19 mouse cellular contexts compared by ENCODE assay signal in genomic region chr7:131917384-131917783, GRCm38 (mm10). TPM values are rescaled to one million over a fixed set of nuclear protein-coding genes. Genes with fewer than 3 reads are reported as not detected.
DNase-seq lines count a peak whose midpoint lies in the region; ATAC-seq and TF ChIP-seq lines count a peak whose summit lies in the region.
"Had no signal": no experiment of that assay in that cellular context is flagged by ENCODE, and none has a peak within 500 bp of the region (broad histone marks: within the 10 kb centered on the region; RNA-seq: fewer than 3 reads in every experiment).

No protein-coding gene starts in this region.

- no peak for TF ChIP-seq POLR2A in limb, embryonic 14.5 days (IDR thresholded peaks at IDR 0.05; ENCODE audit: borderline replicate concordance, extremely low read depth, insufficient read depth, insufficient read length)

- no peak for ATAC-seq in lung, embryonic 14.5 days (ENCODE audit: insufficient read depth)
- no peak for ATAC-seq in lung, postnatal 0 days
- ATAC-seq in limb, embryonic 14.5 days (ENCODE audit: low FRiP score, low read depth) = no peak
- ATAC-seq in erythroid progenitor cell, adult 5-6 weeks (replicated peaks; ENCODE audit: low FRiP score, poor library complexity, severe bottlenecking) = no peak
- ATAC-seq: intestine, embryonic 15.5 days had no signal

- no peak overlapping the region for H3K27ac ChIP-seq in lung, embryonic 14.5 days (ENCODE audit: low read depth)
- H3K27ac ChIP-seq in lung, postnatal 0 days (ENCODE audit: low read length) = no peak overlapping the region
- no peak overlapping the region for H3K27ac ChIP-seq in limb, embryonic 14.5 days (replicated peaks; ENCODE audit: low read depth, low read length)
- H3K27ac ChIP-seq: forebrain, embryonic 10.5 days; intestine, embryonic 15.5 days; limb, embryonic 15.5 days; midbrain, embryonic 10.5 days had no signal

- no peaks in the 10 kb centered on the region for H3K9me3 ChIP-seq in lung, embryonic 14.5 days (ENCODE audit: low read depth, low read length)
- H3K9me3 ChIP-seq in lung, postnatal 0 days (ENCODE audit: low read length) = no peaks in the 10 kb centered on the region
- H3K9me3 ChIP-seq in limb, embryonic 14.5 days (ENCODE audit: control insufficient read depth, low read length) = no peaks in the 10 kb centered on the region
- H3K9me3 ChIP-seq: forebrain, embryonic 10.5 days; intestine, embryonic 15.5 days; limb, embryonic 15.5 days; midbrain, embryonic 10.5 days had no signal

- H3K27me3 ChIP-seq in lung, embryonic 14.5 days (ENCODE audit: insufficient read depth, low read length) = no peaks in the 10 kb centered on the region
- H3K27me3 ChIP-seq in lung, postnatal 0 days (replicated peaks; ENCODE audit: insufficient read depth, low read length) = no peaks in the 10 kb centered on the region
- H3K27me3 ChIP-seq in limb, embryonic 14.5 days (ENCODE audit: control insufficient read depth, insufficient read depth, low read length) = no peaks in the 10 kb centered on the region
- H3K27me3 ChIP-seq: intestine, embryonic 15.5 days; limb, embryonic 15.5 days had no signal

- H3K36me3 ChIP-seq in lung, embryonic 14.5 days (ENCODE audit: insufficient read depth) = no peaks in the 10 kb centered on the region
- no peaks in the 10 kb centered on the region for H3K36me3 ChIP-seq in lung, postnatal 0 days (ENCODE audit: insufficient read depth, low read length)
- no peaks in the 10 kb centered on the region for H3K36me3 ChIP-seq in limb, embryonic 14.5 days (ENCODE audit: control insufficient read depth, insufficient read depth, low read length)
- H3K36me3 ChIP-seq: forebrain, embryonic 10.5 days; intestine, embryonic 15.5 days; limb, embryonic 15.5 days; midbrain, embryonic 10.5 days had no signal

- H3K9ac ChIP-seq in lung, embryonic 14.5 days = no peak overlapping the region
- no peak overlapping the region for H3K9ac ChIP-seq in lung, postnatal 0 days (replicated peaks; ENCODE audit: low read depth)
- H3K9ac ChIP-seq in limb, embryonic 14.5 days (ENCODE audit: low read depth, low read length, severe bottlenecking) = no peak overlapping the region
- H3K9ac ChIP-seq: intestine, embryonic 15.5 days; limb, embryonic 15.5 days had no signal

- H3K4me1 ChIP-seq in lung, embryonic 14.5 days (ENCODE audit: insufficient read depth) = no peaks in the 10 kb centered on the region
- H3K4me1 ChIP-seq in lung, postnatal 0 days (ENCODE audit: insufficient read depth, low read depth, low read length) = no peaks in the 10 kb centered on the region
- no peaks in the 10 kb centered on the region for H3K4me1 ChIP-seq in limb, embryonic 14.5 days (ENCODE audit: control insufficient read depth, insufficient read depth, low read length)
- H3K4me1 ChIP-seq: forebrain, embryonic 10.5 days; intestine, embryonic 15.5 days; limb, embryonic 15.5 days; midbrain, embryonic 10.5 days had no signal

- TF ChIP-seq EP300 in lung, postnatal 0 days (IDR thresholded peaks at IDR 0.05) = no peak

- no peak for TF ChIP-seq CTCF in lung, embryonic 14.5 days (IDR thresholded peaks at IDR 0.05; ENCODE audit: low read depth)
- no peak for TF ChIP-seq CTCF in lung, postnatal 0 days (IDR thresholded peaks at IDR 0.05)

- H3K4me2 ChIP-seq in lung, embryonic 14.5 days = no peak overlapping the region
- H3K4me2 ChIP-seq in lung, postnatal 0 days (replicated peaks; ENCODE audit: low read depth, low read length) = no peak overlapping the region
- no peak overlapping the region for H3K4me2 ChIP-seq in limb, embryonic 14.5 days (replicated peaks; ENCODE audit: low read depth, low read length, severe bottlenecking)
- H3K4me2 ChIP-seq: intestine, embryonic 15.5 days; limb, embryonic 15.5 days had no signal

- DNase-seq in adrenal gland, postnatal 25 days = peak; percentile 7
- no peak for DNase-seq in adrenal gland, adult (ENCODE audit: inconsistent age in 2 of 2, low spot score in 1 of 2)
- DNase-seq in lung, embryonic 14.5 days = peak; percentile 67
- DNase-seq in lung, postnatal 0 days (ENCODE audit: low spot score) = no peak
- peak; percentile 63 for DNase-seq in embryo, embryonic 10 days (ENCODE audit: low spot score)
- peak; percentile 53 for DNase-seq in limb, embryonic 14.5 days (ENCODE audit: low spot score)
- no peak for DNase-seq in layer of hippocampus, postnatal 14 days (ENCODE audit: low spot score in 2 of 2)
- DNase-seq: cerebellum, adult 2 months; heart, postnatal 14 days; thymus, postnatal 36 days had no signal

- WGBS in lung, embryonic 14.5 days = 31% methylated on average over 7 of the region's 7 CpGs
- WGBS in lung, postnatal 0 days = 40% methylated on average over 7 of the region's 7 CpGs
- WGBS in limb, embryonic 14.5 days = 52% methylated on average over 7 of the region's 7 CpGs

- no peak overlapping the region for H3K4me3 ChIP-seq in lung, embryonic 14.5 days (ENCODE audit: low read depth, low read length)
- H3K4me3 ChIP-seq in lung, postnatal 0 days (ENCODE audit: low read depth, low read length) = no peak overlapping the region
- H3K4me3 ChIP-seq in limb, embryonic 14.5 days (replicated peaks; ENCODE audit: low read length) = no peak overlapping the region
- H3K4me3 ChIP-seq: forebrain, embryonic 10.5 days; intestine, embryonic 15.5 days; limb, embryonic 15.5 days; midbrain, embryonic 10.5 days had no signal

RNA-seq across cellular contexts. Expression of gene Gpr26, which starts 48.9 kb away (rescaled TPM):
- total RNA-seq in adrenal gland, postnatal 25 days (2021) = not detected in 2 replicates
- not detected in 2 replicates for polyA plus RNA-seq in lung, embryonic 14.5 days (2014; fragmentation: Nextera tagmentation; extraction: Ambion mirVana)
- not detected in 2 replicates for polyA plus RNA-seq in lung, postnatal 0 days (2015; fragmentation: Nextera tagmentation; extraction: Ambion mirVana)
- 0.01 and 0.03 TPM in 2 replicates for polyA plus RNA-seq in limb, embryonic 14.5 days (2012; rRNA removed)
- not detected in 2 replicates for polyA plus RNA-seq in limb, embryonic 14.5 days (2014; fragmentation: Nextera tagmentation; extraction: Ambion mirVana)
- not detected in 2 replicates for total RNA-seq in erythroid progenitor cell, adult 5-6 weeks (2015; ENCODE audit: low replicate concordance)
- total RNA-seq in erythroid progenitor cell, adult 5-6 weeks (2017; ENCODE audit: low replicate concordance) = not detected in 2 replicates
- 10 to 100 TPM; 57.8 to 62.5 TPM for total RNA-seq in layer of hippocampus, postnatal 14 days (2021)
- total RNA-seq: gastrocnemius, adult 18-20 months; heart, postnatal 14 days had no signal
- polyA plus RNA-seq: intestine, embryonic 15.5 days; large intestine, adult 2 months; limb, embryonic 15.5 days; lung, embryonic 16.5 days; stomach, embryonic 16.5 days had no signal

Comparison
In these comparisons a context has a peak if more than half of its experiments do, and no peak if none do; other contexts are left out.
1. DNase-seq: peak in adrenal gland, postnatal 25 days (single experiment), lung, embryonic 14.5 days (single experiment), embryo, embryonic 10 days (single experiment) and limb, embryonic 14.5 days (single experiment); none in adrenal gland, adult (0 of 2), lung, postnatal 0 days (single experiment) and layer of hippocampus, postnatal 14 days (0 of 2).
2. RNA of gene Gpr26, which starts 48.9 kb away (total RNA-seq): 57.8 to 62.5 TPM in layer of hippocampus, postnatal 14 days; not detected in adrenal gland, postnatal 25 days and not detected in erythroid progenitor cell, adult 5-6 weeks; every median in the first group is over 10 times any median in the second.